Comparison of ENCODE assay signal across 11 mouse cellular contexts in the genomic region with DNA sequence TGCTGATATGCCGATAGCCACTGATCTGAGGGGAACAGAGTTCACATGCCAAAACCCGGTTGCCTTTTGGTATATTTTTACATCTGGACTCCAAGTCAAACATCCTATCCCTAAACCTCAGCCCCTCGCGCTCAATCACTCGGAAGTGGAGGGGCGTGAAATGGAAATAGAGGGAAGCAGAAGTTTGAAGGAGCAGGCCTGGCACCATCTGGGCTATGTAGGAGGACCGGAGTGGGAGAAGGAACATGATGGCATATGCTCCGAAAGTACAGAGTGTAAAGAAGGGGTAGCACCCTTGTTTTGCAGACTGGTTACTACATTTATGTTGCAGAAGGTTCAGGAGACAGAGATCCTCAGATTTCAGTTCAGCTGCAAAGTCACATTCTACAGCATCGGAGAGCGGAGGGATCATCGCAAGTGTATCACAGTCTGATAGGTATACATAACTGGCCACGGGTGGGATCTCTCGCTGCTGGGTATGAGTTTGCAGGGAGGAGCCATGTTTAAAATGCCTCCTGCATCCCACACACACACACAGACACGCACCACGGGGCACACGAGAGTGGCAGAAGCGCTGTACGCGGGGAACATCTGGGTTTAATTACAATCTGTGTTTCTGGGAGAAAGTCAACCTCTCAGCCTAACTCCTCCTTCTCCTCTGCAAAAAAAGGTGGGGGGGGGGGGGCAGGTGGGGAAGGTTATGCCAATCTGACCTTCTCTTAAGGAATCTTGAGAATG.
DNase-seq lines count a peak whose midpoint lies in the region; ATAC-seq and TF ChIP-seq lines count a peak whose summit lies in the region.
"Had no signal": no experiment of that assay in that cellular context is flagged by ENCODE, and none has a peak within 500 bp of the region (broad histone marks: within the 10 kb centered on the region; RNA-seq: fewer than 3 reads in every experiment).

No protein-coding gene starts in this region.

- no peaks in the 10 kb centered on the region for H3K9me3 ChIP-seq in liver, embryonic 11.5 days (ENCODE audit: control insufficient read depth, low read length)
- H3K9me3 ChIP-seq: neural tube, embryonic 12.5 days had no signal

- H3K4me3 ChIP-seq in cortical plate, adult 2 months (ENCODE audit: insufficient read depth, low read length): no peak overlapping the region; the same call in 1 of the 2 replicates
- H3K4me3 ChIP-seq in liver, embryonic 11.5 days (ENCODE audit: low read depth, low read length): no peak overlapping the region
- H3K4me3 ChIP-seq: neural tube, embryonic 12.5 days had no signal

- intact Hi-C loops in left cerebral cortex, postnatal 25 days (cut with DNase I): loop anchor here (1.0 to 10.0 kb wide), 4 partner anchors 100 to 322 kb away; partner anchors contain the start of gene Atp2b1
- intact Hi-C loops in heart, postnatal 36 days (cut with DNase I): no loop called here

- peak overlapping the region; percentile 70; the same call in 1 of the 2 replicates for H3K27ac ChIP-seq in cortical plate, adult 2 months (ENCODE audit: insufficient read depth, low read length)
- H3K27ac ChIP-seq in liver, embryonic 11.5 days (ENCODE audit: low read depth, low read length): no peak overlapping the region
- H3K27ac ChIP-seq: neural tube, embryonic 12.5 days had no signal

- no peak for TF ChIP-seq CTCF in cortical plate, adult 2 months (IDR thresholded peaks at IDR 0.05; ENCODE audit: extremely low read depth, insufficient read depth, low read length)

- ATAC-seq in granulocyte monocyte progenitor cell, adult 5-6 weeks (replicated peaks; ENCODE audit: poor library complexity, severe bottlenecking): peak; percentile 15; the same call in 1 of the 2 replicates
- ATAC-seq in liver, embryonic 11.5 days (replicated peaks; ENCODE audit: low FRiP score): no peak

- WGBS in liver, embryonic 11.5 days: 81% methylated on average over 19 of the region's 19 CpGs

- no peaks in the 10 kb centered on the region for H3K36me3 ChIP-seq in liver, embryonic 11.5 days (ENCODE audit: control insufficient read depth, insufficient read depth, low read length)
- H3K36me3 ChIP-seq: neural tube, embryonic 12.5 days had no signal

- no peaks in the 10 kb centered on the region for H3K4me1 ChIP-seq in cortical plate, adult 2 months (ENCODE audit: control insufficient read depth, insufficient read depth, low read length)
- no peaks in the 10 kb centered on the region for H3K4me1 ChIP-seq in liver, embryonic 11.5 days (replicated peaks; ENCODE audit: control insufficient read depth, insufficient read depth, low read length)
- H3K4me1 ChIP-seq: neural tube, embryonic 12.5 days had no signal

- H3K9ac ChIP-seq in liver, embryonic 11.5 days (ENCODE audit: low read depth, low read length): no peak overlapping the region
- H3K9ac ChIP-seq: neural tube, embryonic 12.5 days had no signal

- no peak overlapping the region for H3K4me2 ChIP-seq in liver, embryonic 11.5 days
- H3K4me2 ChIP-seq: neural tube, embryonic 12.5 days had no signal

- no peak for TF ChIP-seq POLR2A in cortical plate, adult 2 months (IDR thresholded peaks at IDR 0.05; ENCODE audit: extremely low read depth, insufficient read depth, low read length)

- H3K27me3 ChIP-seq in liver, embryonic 11.5 days (replicated peaks; ENCODE audit: control insufficient read depth, insufficient read depth, low read length): no peaks in the 10 kb centered on the region
- H3K27me3 ChIP-seq: neural tube, embryonic 12.5 days had no signal

- DNase-seq in brain, adult 2 months (ENCODE audit: low read depth, low spot score): peak; percentile 90
- DNase-seq in left cerebral cortex, postnatal 25 days (ENCODE audit: low spot score in 2 of 2): peak; percentile 74 to 93
- no peak for DNase-seq in heart, postnatal 36 days
- DNase-seq in urinary bladder, postnatal 36 days (ENCODE audit: low spot score in 2 of 2): no peak
- DNase-seq in spleen, adult 18-20 months: no peak
- DNase-seq in liver, embryonic 11.5 days (ENCODE audit: low spot score): no peak
- DNase-seq: cerebellum, adult 11 months; heart, postnatal 4 days had no signal

Comparison
In these comparisons a context has a peak if more than half of its experiments do, and no peak if none do; other contexts are left out.
1. DNase-seq: peak in brain, adult 2 months (single experiment) and left cerebral cortex, postnatal 25 days (2 of 2); none in heart, postnatal 36 days (0 of 2), urinary bladder, postnatal 36 days (0 of 2), spleen, adult 18-20 months (0 of 2) and liver, embryonic 11.5 days (single experiment).